Mouse (Mus musculus) hindbrain, embryonic 14.5 days (tissue): ENCODE data around the gene Gpr156. TPM values are rescaled to one million over a fixed set of nuclear protein-coding genes. Genes with fewer than 3 reads are reported as not detected.
"Not testable (repeated sequence)": the region's sequence is repeated elsewhere in the genome, so short reads cannot be mapped to it uniquely, and the experiment has no call there.

Source experiments
- ATAC-seq: fragments of 200-750 bp; cut with Nextera tagmentation; 2 replicates; pipeline ENCODE4 v1.8.0; 2017; ENCODE audit warnings: moderate number of reproducible peaks, mild to moderate bottlenecking, moderate TSS enrichment, moderate library complexity; ENCODE audit not compliant: low FRiP score
- DNase-seq: peaks from one replicate; pipeline ENCODE4 v3.0.0-alpha.2; 2015; ENCODE audit warnings: low spot score
- H3K27ac ChIP-seq: fragments of 300-500 bp; sonication (generic); 2 replicates; pipeline ENCODE4 v1.5.1; 2014; ENCODE audit warnings: mild to moderate bottlenecking, moderate library complexity
- H3K27me3 ChIP-seq: fragments of 300-500 bp; sonication (generic); 2 replicates; pipeline ENCODE4 v1.6.1; 2014; ENCODE audit warnings: mild to moderate bottlenecking, low read length, mixed read lengths; ENCODE audit not compliant: control insufficient read depth, insufficient read depth
- H3K36me3 ChIP-seq: fragments of 300-500 bp; sonication (generic); replicated peaks from 2 replicates; pipeline ENCODE4 v1.6.1; 2014; ENCODE audit not compliant: control insufficient read depth, insufficient read depth
- H3K4me1 ChIP-seq: fragments of 300-500 bp; sonication (generic); replicated peaks from 2 replicates; pipeline ENCODE4 v1.6.1; 2014; ENCODE audit warnings: antibody characterized with exemption, low read length, mixed read lengths; ENCODE audit not compliant: control insufficient read depth, insufficient read depth
- H3K4me2 ChIP-seq: fragments of 300-500 bp; sonication (generic); replicated peaks from 2 replicates; pipeline ENCODE4 v1.6.1; 2014; ENCODE audit warnings: mild to moderate bottlenecking, moderate library complexity
- H3K4me3 ChIP-seq: fragments of 300-500 bp; sonication (generic); replicated peaks from 2 replicates; pipeline ENCODE4 v1.5.1; 2014; ENCODE audit warnings: mild to moderate bottlenecking, low read length
- H3K9ac ChIP-seq: fragments of 300-500 bp; sonication (generic); 2 replicates; pipeline ENCODE4 v1.6.1; 2014
- H3K9me3 ChIP-seq: fragments of 300-500 bp; sonication (generic); 2 replicates; pipeline ENCODE4 v1.6.1; 2016; ENCODE audit warnings: low read length; ENCODE audit not compliant: control insufficient read depth
- WGBS: fragments of 180-500 bp; shearing (Covaris S2); extraction: QIAGEN DNeasy Blood & Tissue Kit; methylation state at CpG from one replicate; pipeline ENCODE4 v1.1.7; 2014; 5-methylcytosine and 5-hydroxymethylcytosine counted together
- polyA plus RNA-seq: library from polyadenylated mRNA; unstranded; fragments of >200 nt; fragmentation: Nextera tagmentation; extraction: Ambion mirVana; gene quantifications from 2 replicates; pipeline ENCODE4 v1.2.1, GENCODE M21; 2014

Gene Gpr156
- polyA plus RNA-seq, 1 experiment from 2014 or later, result 3.9 TPM

DNA sequence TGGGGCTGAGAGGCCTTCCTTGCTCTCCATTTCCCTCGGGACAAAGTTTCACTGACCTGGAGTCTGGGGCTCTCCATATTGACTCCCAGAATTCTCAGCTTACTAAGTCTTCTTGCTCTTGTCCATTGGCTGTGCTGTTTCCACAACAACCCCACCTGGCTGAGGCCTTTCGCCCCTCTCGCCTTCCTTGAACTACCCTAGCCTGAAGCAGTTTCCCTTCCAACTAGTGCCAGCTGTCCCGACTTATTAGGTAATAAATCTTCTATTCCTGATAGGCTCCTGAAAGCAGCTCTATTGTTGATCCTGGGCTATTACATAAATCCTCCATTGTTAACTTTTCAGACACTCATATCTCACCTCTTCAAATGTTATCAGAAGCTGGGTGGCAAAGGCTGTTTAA is 96.6 kb downstream of the Gpr156 start:
- Histone ChIP-seq H3K27me3 (no peaks in the 10 kb centered on the region), H3K4me3 (no peak overlapping the region), H3K27ac (no peak overlapping the region), H3K9me3 (no peaks in the 10 kb centered on the region), H3K4me2 (no peak overlapping the region), H3K9ac (no peak overlapping the region), H3K4me1 (no peaks in the 10 kb centered on the region), H3K36me3 (no peaks in the 10 kb centered on the region)
- WGBS, result 55% methylated on average over 4 of the region's 4 CpGs
- ATAC-seq, result no peak
- no peak for DNase-seq

DNA sequence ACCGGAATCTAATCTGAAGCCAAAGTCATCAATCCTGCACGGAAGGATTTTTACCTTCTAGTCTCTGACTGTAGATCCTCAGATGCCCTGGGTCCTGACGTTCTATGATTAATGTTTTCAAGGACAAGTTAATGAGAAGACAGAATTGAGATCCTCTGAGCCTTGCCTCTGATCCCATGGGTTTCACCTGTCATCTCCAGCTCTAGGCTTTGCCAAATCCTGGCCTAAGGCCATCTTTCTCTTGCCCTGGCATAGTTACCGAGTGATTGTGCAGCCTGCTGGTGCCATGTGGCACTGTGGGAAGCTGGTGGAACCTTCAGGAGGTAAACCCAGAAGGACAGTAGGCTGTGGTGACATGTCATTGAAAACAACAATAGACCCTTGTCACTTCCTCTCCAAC is 98.7 kb downstream of the Gpr156 start:
- no peak overlapping the region for H3K27ac ChIP-seq
- H3K9ac ChIP-seq, result no peak overlapping the region
- H3K9me3 ChIP-seq, result no peaks in the 10 kb centered on the region
- H3K4me3 ChIP-seq, result no peak overlapping the region
- no peak overlapping the region for H3K4me2 ChIP-seq
- ATAC-seq (no peak), DNase-seq (no peak)
- H3K4me1 ChIP-seq, result no peaks in the 10 kb centered on the region
- no peaks in the 10 kb centered on the region for H3K36me3 ChIP-seq
- H3K27me3 ChIP-seq, result no peaks in the 10 kb centered on the region
- 81% methylated on average over 4 of the region's 4 CpGs for WGBS

GRCm38 (mm10) chr16:38016928-38017524 is 100.7 kb downstream of the Gpr156 start:
- Histone ChIP-seq H3K36me3 (no peaks in the 10 kb centered on the region), H3K4me3 (no peak overlapping the region), H3K9ac (no peak overlapping the region), H3K27me3 (no peaks in the 10 kb centered on the region), H3K4me2 (no peak overlapping the region), H3K4me1 (no peaks in the 10 kb centered on the region), H3K9me3 (no peaks in the 10 kb centered on the region), H3K27ac (no peak overlapping the region)
- DNase-seq, result no peak
- ATAC-seq, result no peak
- 85% methylated on average over 8 of the region's 8 CpGs for WGBS

- H3K27ac ChIP-seq, result no peak overlapping the region
- WGBS, result 27% methylated on average over 4 of the region's 4 CpGs
- no peak overlapping the region for H3K4me3 ChIP-seq
- H3K27me3 ChIP-seq, result no peaks in the 10 kb centered on the region
- no peak overlapping the region for H3K4me2 ChIP-seq
- H3K9ac ChIP-seq, result no peak overlapping the region
- H3K36me3 ChIP-seq, result no peaks in the 10 kb centered on the region
- H3K9me3 ChIP-seq, result no peaks in the 10 kb centered on the region
- DNase-seq (no peak), ATAC-seq (no peak)
- no peaks in the 10 kb centered on the region for H3K4me1 ChIP-seq
Measured at GRCm38 (mm10) chr16:38017958-38018376, 101.7 kb downstream of the Gpr156 start.

- no peak overlapping the region for H3K27ac ChIP-seq
- WGBS, result 93% methylated on average over 9 of the region's 9 CpGs
- no peaks in the 10 kb centered on the region for H3K9me3 ChIP-seq
- ATAC-seq (no peak), DNase-seq (no peak)
- H3K9ac ChIP-seq, result no peak overlapping the region
- no peak overlapping the region for H3K4me3 ChIP-seq
- H3K4me2 ChIP-seq, result no peak overlapping the region
- H3K36me3 ChIP-seq, result no peaks in the 10 kb centered on the region
- H3K4me1 ChIP-seq, result no peaks in the 10 kb centered on the region
- no peaks in the 10 kb centered on the region for H3K27me3 ChIP-seq
Measured at GRCm38 (mm10) chr16:38032644-38033043, 116.3 kb downstream of the Gpr156 start.

- 79% methylated on average over 5 of the region's 5 CpGs for WGBS
- no peaks in the 10 kb centered on the region for H3K9me3 ChIP-seq
- H3K36me3 ChIP-seq, result no peaks in the 10 kb centered on the region
- no peaks in the 10 kb centered on the region for H3K4me1 ChIP-seq
- H3K9ac ChIP-seq, result no peak overlapping the region
- H3K27ac ChIP-seq, result no peak overlapping the region
- ATAC-seq (no peak), DNase-seq (no peak)
- no peak overlapping the region for H3K4me2 ChIP-seq
- no peaks in the 10 kb centered on the region for H3K27me3 ChIP-seq
- no peak overlapping the region for H3K4me3 ChIP-seq
Measured at GRCm38 (mm10) chr16:38033071-38033470, 116.8 kb downstream of the Gpr156 start.

DNA sequence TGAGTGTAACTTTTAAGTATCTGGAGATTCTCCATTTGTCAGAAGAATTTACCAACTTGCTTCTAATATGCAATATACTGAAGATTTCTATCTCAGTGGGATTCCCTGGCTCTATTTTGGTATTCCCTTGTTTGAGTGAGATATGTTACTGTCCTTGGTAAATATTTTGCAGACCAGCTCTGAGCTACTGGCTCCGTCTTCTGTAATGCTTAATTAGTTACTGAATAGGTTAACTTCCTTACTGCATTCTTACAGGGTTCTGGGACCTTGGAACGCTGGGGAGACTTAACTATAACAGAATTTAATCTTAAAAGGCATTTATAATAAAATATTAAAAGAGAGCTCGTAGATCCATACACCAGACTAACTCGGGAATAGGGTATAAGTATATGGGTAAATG is 121.8 kb downstream of the Gpr156 start:
- WGBS, result 78% methylated on average over 4 of the region's 4 CpGs
- not testable (repeated sequence) for ATAC-seq

GRCm38 (mm10) chr16:38042160-38042559 is 125.9 kb downstream of the Gpr156 start:
- DNase-seq, result no peak
- WGBS, result 88% methylated on average over 1 of the region's 1 CpGs
- Histone ChIP-seq H3K4me2 (no peak overlapping the region), H3K4me3 (no peak overlapping the region), H3K36me3 (no peaks in the 10 kb centered on the region), H3K9ac (no peak overlapping the region), H3K27ac (no peak overlapping the region), H3K4me1 (no peaks in the 10 kb centered on the region), H3K9me3 (no peaks in the 10 kb centered on the region), H3K27me3 (no peaks in the 10 kb centered on the region)
- ATAC-seq, result no peak

More for the DNA sequence above, 121.8 kb downstream of the Gpr156 start:
- H3K4me1 ChIP-seq, H3K9me3 ChIP-seq, H3K4me3 ChIP-seq, H3K36me3 ChIP-seq, H3K27ac ChIP-seq, H3K9ac ChIP-seq, DNase-seq, H3K4me2 ChIP-seq, H3K27me3 ChIP-seq: not testable (repeated sequence)

- DNase-seq (no peak), ATAC-seq (no peak)
- no peaks in the 10 kb centered on the region for H3K36me3 ChIP-seq
- no peaks in the 10 kb centered on the region for H3K27me3 ChIP-seq
- H3K4me1 ChIP-seq, result no peaks in the 10 kb centered on the region
- no peak overlapping the region for H3K27ac ChIP-seq
- 84% methylated on average over 5 of the region's 5 CpGs for WGBS
- no peaks in the 10 kb centered on the region for H3K9me3 ChIP-seq
- no peak overlapping the region for H3K9ac ChIP-seq
- H3K4me2 ChIP-seq, result no peak overlapping the region
- H3K4me3 ChIP-seq, result no peak overlapping the region
Measured at GRCm38 (mm10) chr16:38044551-38044950, 128.3 kb downstream of the Gpr156 start.
